Mouse (Mus musculus): ENCODE measurements around the gene Ntpcr. TPM values are rescaled to one million over a fixed set of nuclear protein-coding genes. Genes with fewer than 3 reads are reported as not detected.

The Ntpcr gene
- total and polyA plus RNA-seq, 3 experiments: 15.1 to 25.0 (median 24.0) TPM

DNA sequence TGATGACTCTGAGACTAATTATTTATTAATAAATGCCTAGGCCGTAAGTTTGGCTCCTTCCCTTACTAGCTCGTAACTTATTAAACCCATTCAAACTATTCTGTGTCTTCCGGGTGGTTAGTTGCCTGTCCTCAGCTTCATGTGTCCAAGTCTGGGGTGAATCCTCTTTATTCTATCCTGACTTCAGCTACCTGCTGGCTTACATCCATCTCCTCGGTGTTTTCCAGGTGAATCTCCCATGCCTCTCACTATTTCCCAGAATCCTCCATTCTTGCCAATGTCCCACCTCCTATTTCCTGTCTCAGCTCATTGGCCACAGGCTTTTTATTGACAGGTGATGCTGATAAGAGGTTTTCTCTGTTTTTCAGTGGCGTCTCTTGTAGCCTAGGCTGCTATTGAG lies 20.6 kb upstream of the Ntpcr start:
- dilution Hi-C loops (cut with MboI; ENCODE audit: extremely low pct_ligation_motif_present, extremely low pct_unique_long_range_greater_than_20kb, low sequenced_read_pairs): no loop called here
- DNase-seq (ENCODE audit: extremely low read depth): no peak
- no peaks in the 10 kb centered on the region for H3K79me2 ChIP-seq (replicated peaks; ENCODE audit: control insufficient read depth, extremely low read depth, insufficient read depth, poor library complexity, severe bottlenecking)
- 0 out of 4 replicates have a peak, but pooled peaks cover 0 to 2% of the 10 kb centered on the region in 2 experiments for H3K4me1 ChIP-seq (ENCODE audit: control insufficient read depth in 1 of 2, insufficient read depth in 2 of 2)
- no peak overlapping the region for H3K27ac ChIP-seq (ENCODE audit: insufficient read depth, low read depth)
- no peak for TF ChIP-seq GABPA (IDR thresholded peaks at IDR 0.05; ENCODE audit: insufficient replicate concordance, low read depth, low read length)
- no peak for TF ChIP-seq UBTF (IDR thresholded peaks at IDR 0.05; ENCODE audit: low read depth, low read length)
- no peak for TF ChIP-seq IRF4 (IDR thresholded peaks at IDR 0.05; ENCODE audit: low read depth, low read length)
- TF ChIP-seq ZKSCAN1 (IDR thresholded peaks at IDR 0.05; ENCODE audit: borderline replicate concordance, low read depth, low read length): no peak
- TF ChIP-seq ZC3H11A (IDR thresholded peaks at IDR 0.05; ENCODE audit: low read depth, low read length): no peak
- H3K9ac ChIP-seq (ENCODE audit: insufficient read depth, low read depth): no peak overlapping the region
- peaks cover 8% of the 10 kb centered on the region for H3K9me3 ChIP-seq (replicated peaks; ENCODE audit: low read length)
- in situ Hi-C loops (cut with MboI; ENCODE audit: low pct_ligation_motif_present, low pct_unique_long_range_greater_than_20kb, low sequenced_read_pairs): no loop called here
- no peak overlapping the region for H3K4me3 ChIP-seq (replicated peaks in 1 of 3; ENCODE audit: low read depth in 2 of 3, low read length in 2 of 3, poor library complexity in 1 of 3)
- no peaks in the 10 kb centered on the region for H3K36me3 ChIP-seq (replicated peaks in 1 of 2; ENCODE audit: control insufficient read depth in 1 of 2, insufficient read depth in 1 of 2, low read length in 1 of 2)
- no peak overlapping the region for H3K4me2 ChIP-seq (ENCODE audit: insufficient read depth, low read depth, poor library complexity, severe bottlenecking)
- peaks cover under 1% of the 10 kb centered on the region for H3K27me3 ChIP-seq (replicated peaks)

DNA sequence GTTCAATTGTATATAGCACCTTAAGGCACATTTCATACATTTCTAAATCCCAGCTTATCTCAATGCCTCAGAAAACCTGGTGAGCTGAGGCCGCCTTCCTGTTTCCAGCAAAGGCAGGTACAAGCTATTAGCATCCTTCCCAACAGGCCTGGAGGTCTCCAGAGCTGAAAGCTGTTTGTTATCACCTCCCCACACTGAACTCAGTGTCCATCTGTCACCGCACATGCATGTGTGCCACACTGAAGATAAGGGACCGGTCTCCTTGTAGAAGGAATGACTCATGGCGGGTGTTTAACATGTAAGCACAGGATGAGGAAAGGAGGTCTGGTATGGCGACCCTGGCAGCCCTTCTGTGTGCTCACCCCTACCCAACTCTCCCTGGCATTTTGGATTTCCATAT lies 18.2 kb upstream of the Ntpcr start:
- TF ChIP-seq NRF1 (IDR thresholded peaks at IDR 0.05; ENCODE audit: low read depth, low read length) (no peak), POLR2A (IDR thresholded peaks at IDR 0.05; ENCODE audit: low read depth, low read length) (no peak), CHD2 (IDR thresholded peaks at IDR 0.05; ENCODE audit: low read length) (no peak), SIN3A (IDR thresholded peaks at IDR 0.05; ENCODE audit: low read length) (no peak), ZMIZ1 (IDR thresholded peaks at IDR 0.05; ENCODE audit: low read depth, low read length) (no peak), ELF1 (IDR thresholded peaks at IDR 0.05; ENCODE audit: low read depth, low read length) (no peak), MXI1 (IDR thresholded peaks at IDR 0.05; ENCODE audit: low read depth, low read length) (no peak), GABPA (IDR thresholded peaks at IDR 0.05; ENCODE audit: insufficient replicate concordance, low read depth, low read length) (no peak), ZNF384 (IDR thresholded peaks at IDR 0.05; ENCODE audit: low read depth, low read length) (no peak), JUND (conservative IDR thresholded peaks at IDR 0.05; ENCODE audit: low read depth, low read length) (no peak), MEF2A (IDR thresholded peaks at IDR 0.05; ENCODE audit: borderline replicate concordance, low read depth, low read length) (no peak), SMC3 (IDR thresholded peaks at IDR 0.05; ENCODE audit: low read depth, low read length) (no peak), USF2 (conservative IDR thresholded peaks at IDR 0.05; ENCODE audit: low read depth, low read length) (no peak), UBTF (IDR thresholded peaks at IDR 0.05; ENCODE audit: low read depth, low read length) (no peak), MYC (IDR thresholded peaks at IDR 0.05; ENCODE audit: low read depth, low read length) (no peak), MAZ (IDR thresholded peaks at IDR 0.05; ENCODE audit: low read depth, low read length) (no peak), KAT2A (IDR thresholded peaks at IDR 0.05; ENCODE audit: insufficient replicate concordance, low read length) (no peak), RAD21 (IDR thresholded peaks at IDR 0.05; ENCODE audit: low read depth, low read length) (no peak)
- 0 out of 4 replicates have a peak, but pooled peaks cover 0 to 5% of the 10 kb centered on the region in 2 experiments for H3K4me1 ChIP-seq (ENCODE audit: control insufficient read depth in 1 of 2, insufficient read depth in 2 of 2)
- no peak overlapping the region for H3K9ac ChIP-seq (ENCODE audit: insufficient read depth, low read depth)
- DNase-seq (ENCODE audit: extremely low read depth): no peak
- no peaks in the 10 kb centered on the region for H3K36me3 ChIP-seq (replicated peaks in 1 of 2; ENCODE audit: control insufficient read depth in 1 of 2, insufficient read depth in 1 of 2, low read length in 1 of 2)
- H3K79me2 ChIP-seq (replicated peaks; ENCODE audit: control insufficient read depth, extremely low read depth, insufficient read depth, poor library complexity, severe bottlenecking): no peaks in the 10 kb centered on the region
- H3K27ac ChIP-seq (ENCODE audit: insufficient read depth, low read depth): no peak overlapping the region
- no peak overlapping the region for H3K4me2 ChIP-seq (ENCODE audit: insufficient read depth, low read depth, poor library complexity, severe bottlenecking)
- in situ Hi-C loops (cut with MboI; ENCODE audit: low pct_ligation_motif_present, low pct_unique_long_range_greater_than_20kb, low sequenced_read_pairs) (no loop called here), dilution Hi-C loops (cut with MboI; ENCODE audit: extremely low pct_ligation_motif_present, extremely low pct_unique_long_range_greater_than_20kb, low sequenced_read_pairs) (no loop called here)
- no peak overlapping the region for H3K4me3 ChIP-seq (replicated peaks in 1 of 3; ENCODE audit: low read depth in 2 of 3, low read length in 2 of 3, poor library complexity in 1 of 3)
- peaks cover 3% of the 10 kb centered on the region for H3K27me3 ChIP-seq (replicated peaks)
- peaks cover 6% of the 10 kb centered on the region for H3K9me3 ChIP-seq (replicated peaks; ENCODE audit: low read length)

Data from CH12.LX (cell line).